Mouse (Mus musculus) embryonic facial prominence, embryonic 12.5 days (tissue): ENCODE results near the gene Slc23a2. TPM values are rescaled to one million over a fixed set of nuclear protein-coding genes. Genes with fewer than 3 reads are reported as not detected.

Source experiments
- ATAC-seq: fragments of 200-750 bp; cut with Nextera tagmentation; 2 replicates; pipeline ENCODE4 v1.8.0; 2017; ENCODE audit not compliant: insufficient number of reproducible peaks, insufficient read depth, low FRiP score, low TSS enrichment
- H3K27ac ChIP-seq: fragments of 300-500 bp; sonication (generic); 2 replicates; pipeline ENCODE4 v1.5.1; 2016; ENCODE audit warnings: mild to moderate bottlenecking
- H3K27me3 ChIP-seq: fragments of 300-500 bp; sonication (generic); 2 replicates; pipeline ENCODE4 v1.6.1; 2016; ENCODE audit warnings: mild to moderate bottlenecking, moderate library complexity
- H3K36me3 ChIP-seq: fragments of 300-500 bp; sonication (generic); 2 replicates; pipeline ENCODE4 v1.6.1; 2016; ENCODE audit warnings: mild to moderate bottlenecking
- H3K4me1 ChIP-seq: fragments of 300-500 bp; sonication (generic); 2 replicates; pipeline ENCODE4 v1.6.1; 2016
- H3K4me2 ChIP-seq: fragments of 300-500 bp; sonication (generic); replicated peaks from 2 replicates; pipeline ENCODE4 v1.6.1; 2016; ENCODE audit warnings: mild to moderate bottlenecking, moderate library complexity
- H3K4me3 ChIP-seq: fragments of 300-500 bp; sonication (generic); 2 replicates; pipeline ENCODE4 v1.5.1; 2016; ENCODE audit warnings: mild to moderate bottlenecking
- H3K9ac ChIP-seq: fragments of 300-500 bp; sonication (generic); 2 replicates; pipeline ENCODE4 v1.6.1; 2016; ENCODE audit warnings: mild to moderate bottlenecking, moderate library complexity
- H3K9me3 ChIP-seq: fragments of 300-500 bp; sonication (generic); 2 replicates; pipeline ENCODE4 v1.6.1; 2016; ENCODE audit warnings: mild to moderate bottlenecking, moderate library complexity
- WGBS: fragments of 180-500 bp; shearing (Covaris S2); methylation state at CpG from one replicate; pipeline ENCODE4 v1.1.7; 2016; 5-methylcytosine and 5-hydroxymethylcytosine counted together
- polyA plus RNA-seq: library from polyadenylated mRNA; unstranded; fragments of >200 nt; fragmentation: Nextera tagmentation; extraction: Ambion mirVana; gene quantifications from 2 replicates; pipeline ENCODE4 v1.2.1, GENCODE M21; 2016

Gene Slc23a2
- polyA plus RNA-seq, 1 experiment from 2014 or later = 15.0 TPM

DNA sequence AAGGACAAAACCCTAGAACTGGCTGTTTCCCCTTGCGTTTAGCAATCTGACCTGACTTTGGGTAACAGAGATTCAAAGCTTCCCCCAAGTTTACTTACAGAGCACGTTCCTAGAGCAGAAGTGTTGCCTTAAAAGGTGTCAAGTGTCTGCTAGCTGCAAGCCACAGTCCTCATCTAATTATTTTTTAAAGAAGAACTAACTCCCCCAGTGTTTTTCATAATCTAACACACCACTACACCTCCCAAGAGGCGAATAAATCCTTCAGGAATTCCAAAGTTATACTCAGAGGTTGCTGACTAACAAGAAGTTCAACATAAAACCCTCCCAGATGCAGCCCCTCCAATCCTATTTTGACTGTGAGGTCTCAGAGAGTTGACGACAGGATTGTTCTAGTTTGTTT is 136.7 kb downstream of the Slc23a2 start:
- H3K27ac ChIP-seq = no peak overlapping the region
- H3K4me2 ChIP-seq = no peak overlapping the region
- ATAC-seq = no peak
- no peaks in the 10 kb centered on the region for H3K36me3 ChIP-seq
- H3K4me3 ChIP-seq = no peak overlapping the region
- 36% methylated on average over 4 of the region's 4 CpGs for whole genome bisulfite sequencing
- no peaks in the 10 kb centered on the region for H3K27me3 ChIP-seq
- H3K4me1 ChIP-seq = peaks cover 12% of the 10 kb centered on the region
- no peaks in the 10 kb centered on the region for H3K9me3 ChIP-seq
- no peak overlapping the region for H3K9ac ChIP-seq

DNA sequence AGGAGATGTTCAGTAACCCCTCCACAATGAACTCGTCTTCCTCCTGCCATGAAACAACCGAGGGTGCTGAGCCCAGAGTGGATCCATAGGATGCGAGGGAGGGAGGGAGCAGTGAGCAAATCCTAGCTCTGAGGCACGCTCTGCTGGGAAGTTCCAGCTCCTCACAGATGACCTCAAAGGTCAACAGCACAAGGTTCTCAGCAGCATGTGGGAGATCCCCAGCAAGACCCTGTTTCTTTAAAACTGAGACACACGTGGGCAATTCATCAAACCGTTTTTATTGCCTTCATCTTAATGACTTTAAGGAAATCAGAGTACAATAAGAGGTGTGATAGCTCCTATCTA is 137.5 kb downstream of the Slc23a2 start:
- 32% methylated on average over 6 of the region's 6 CpGs for WGBS
- Histone ChIP-seq H3K4me1 (peaks cover 12% of the 10 kb centered on the region), H3K9me3 (no peaks in the 10 kb centered on the region), H3K4me3 (no peak overlapping the region), H3K9ac (no peak overlapping the region), H3K27ac (no peak overlapping the region), H3K4me2 (no peak overlapping the region), H3K36me3 (no peaks in the 10 kb centered on the region), H3K27me3 (no peaks in the 10 kb centered on the region)
- ATAC-seq = no peak

DNA sequence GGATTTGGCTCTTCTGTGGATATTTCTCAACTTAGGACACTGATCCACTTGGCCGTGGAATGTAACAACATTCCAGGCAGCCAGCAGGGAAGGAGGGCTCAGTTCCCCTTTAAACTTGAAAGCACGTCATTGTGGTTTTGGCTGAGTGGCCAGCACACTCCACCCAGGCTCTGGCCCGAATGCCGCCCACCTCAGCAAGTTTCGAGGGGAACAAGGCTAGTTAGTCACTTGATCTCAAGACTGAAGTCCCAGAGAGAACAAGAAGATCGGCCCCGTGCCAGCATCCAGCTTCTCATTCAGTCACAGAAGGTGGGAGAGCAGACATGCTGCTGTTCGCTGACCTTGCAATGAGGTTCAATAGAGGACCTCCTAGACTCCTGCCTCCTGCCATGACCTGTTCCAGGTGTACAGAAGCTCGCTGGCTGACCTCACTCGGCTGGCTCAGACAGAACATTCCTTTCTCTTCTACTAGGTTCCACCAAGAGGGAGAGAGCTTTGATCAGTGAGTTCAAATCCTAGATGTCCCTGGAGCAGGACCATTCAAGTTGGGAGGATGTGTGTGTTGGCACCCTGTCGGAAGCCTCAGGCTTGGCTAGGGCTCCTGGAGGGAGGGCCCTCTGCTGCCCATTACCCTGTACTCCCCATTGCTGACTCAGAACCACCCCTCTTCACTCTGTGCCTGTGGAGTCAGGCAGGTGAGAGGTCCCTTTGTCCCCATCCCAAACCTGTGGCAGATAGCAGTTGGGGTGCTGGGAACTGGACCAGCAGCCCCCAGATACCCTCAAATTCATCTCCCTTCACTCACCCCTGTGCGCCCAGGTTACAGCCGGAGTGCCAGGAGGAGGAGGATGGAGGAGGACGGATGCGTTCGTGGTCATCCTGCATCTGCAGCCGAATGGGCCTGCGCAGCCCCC is 138.1 kb downstream of the Slc23a2 start:
- WGBS = 75% methylated on average over 18 of the region's 18 CpGs
- Histone ChIP-seq H3K27me3 (no peaks in the 10 kb centered on the region), H3K9me3 (no peaks in the 10 kb centered on the region), H3K4me3 (no peak overlapping the region), H3K4me2 (no peak overlapping the region), H3K9ac (no peak overlapping the region), H3K36me3 (no peaks in the 10 kb centered on the region), H3K4me1 (peaks cover 12% of the 10 kb centered on the region), H3K27ac (no peak overlapping the region)
- ATAC-seq = peak; percentile 59; the same call in 1 of the 2 replicates

DNA sequence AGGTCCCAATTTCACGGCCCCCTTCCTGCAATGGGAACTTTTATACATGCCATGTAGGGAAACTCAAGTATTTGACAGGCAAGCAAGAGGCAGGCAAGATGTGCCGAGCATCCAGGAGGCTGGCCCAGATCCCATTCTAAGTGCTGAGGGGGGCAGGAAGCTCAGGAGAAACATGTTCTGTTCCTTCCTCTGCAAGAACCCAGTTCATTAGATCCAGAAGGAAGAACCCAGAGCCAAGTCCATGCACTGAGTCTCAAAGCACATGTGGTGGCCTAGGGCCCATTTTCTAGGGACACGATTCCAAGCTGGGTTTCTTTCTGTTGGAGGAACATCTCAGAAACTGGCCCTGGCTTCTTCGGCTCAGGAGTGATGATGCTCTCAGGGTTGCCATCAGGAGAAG is 139.5 kb downstream of the Slc23a2 start:
- Histone ChIP-seq H3K36me3 (no peaks in the 10 kb centered on the region), H3K4me1 (peaks cover 12% of the 10 kb centered on the region)
- no peak for ATAC-seq

DNA sequence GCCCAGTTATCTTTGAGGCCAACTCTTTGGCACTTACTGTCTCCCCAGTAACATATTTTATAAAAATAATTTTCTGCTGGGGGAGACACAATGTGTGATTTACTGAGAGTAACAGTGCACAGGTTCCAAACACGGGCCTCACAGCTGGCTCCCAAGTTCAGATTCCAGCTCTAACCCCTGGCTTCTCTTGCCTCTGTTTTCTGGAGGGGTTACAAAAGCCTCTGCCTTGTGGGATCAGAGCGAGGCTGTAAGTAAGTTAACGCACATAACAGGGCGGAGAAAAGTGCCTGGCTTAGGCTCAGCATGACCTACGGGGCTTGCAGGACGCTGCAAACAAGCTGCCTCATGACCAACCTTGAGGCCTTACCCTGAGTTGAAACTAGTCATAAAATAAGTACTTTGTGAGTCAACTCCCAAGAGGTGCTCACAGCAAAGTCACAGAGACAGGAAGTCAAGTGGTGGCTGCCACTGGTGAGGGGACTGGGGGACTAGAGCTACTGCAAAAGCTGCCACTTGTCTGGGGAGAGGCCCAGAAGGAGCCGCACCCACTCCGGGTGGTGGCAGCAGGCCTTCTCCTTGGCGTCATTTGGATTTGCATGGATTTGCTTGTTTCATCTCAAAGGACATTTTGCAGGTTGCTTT is 140.3 kb downstream of the Slc23a2 start:
- Histone ChIP-seq H3K4me3 (no peak overlapping the region), H3K27ac (no peak overlapping the region), H3K9ac (no peak overlapping the region), H3K27me3 (no peaks in the 10 kb centered on the region), H3K4me1 (peaks cover 12% of the 10 kb centered on the region), H3K4me2 (no peak overlapping the region), H3K36me3 (no peaks in the 10 kb centered on the region), H3K9me3 (no peaks in the 10 kb centered on the region)
- no peak for ATAC-seq
- WGBS = 76% methylated on average over 9 of the region's 9 CpGs

More for the DNA sequence above, 139.5 kb downstream of the Slc23a2 start:
- H3K4me2 ChIP-seq = no peak overlapping the region
- WGBS = 80% methylated on average over 4 of the region's 4 CpGs
- H3K4me3 ChIP-seq = no peak overlapping the region
- no peak overlapping the region for H3K27ac ChIP-seq
- no peak overlapping the region for H3K9ac ChIP-seq
- H3K9me3 ChIP-seq = no peaks in the 10 kb centered on the region
- H3K27me3 ChIP-seq = no peaks in the 10 kb centered on the region

DNA sequence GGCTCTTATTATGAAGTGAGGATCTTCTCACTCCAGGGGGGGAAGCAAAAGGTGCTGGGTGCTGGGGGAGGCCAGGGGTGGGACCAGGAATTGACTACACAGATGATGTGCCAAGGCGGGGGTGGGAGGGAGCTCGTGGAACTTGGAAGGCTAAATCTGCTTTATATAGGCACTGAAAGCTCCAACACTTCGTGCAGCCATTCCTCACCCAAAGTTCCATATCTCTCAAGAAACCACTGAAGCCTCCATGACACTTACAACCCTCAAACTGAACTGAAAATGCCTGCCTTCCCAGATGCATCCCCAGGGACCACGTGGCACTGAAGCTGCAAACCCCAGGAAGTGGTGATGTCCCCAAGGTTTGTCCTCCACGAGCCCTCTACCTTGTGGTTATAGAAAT is 141.0 kb downstream of the Slc23a2 start:
- Histone ChIP-seq H3K4me2 (no peak overlapping the region), H3K9ac (no peak overlapping the region), H3K4me3 (no peak overlapping the region), H3K4me1 (peaks cover 12% of the 10 kb centered on the region), H3K36me3 (no peaks in the 10 kb centered on the region), H3K9me3 (no peaks in the 10 kb centered on the region), H3K27ac (no peak overlapping the region), H3K27me3 (no peaks in the 10 kb centered on the region)
- no peak for ATAC-seq
- 83% methylated on average over 5 of the region's 5 CpGs for WGBS

Other genes with a start within 250 kb of the Slc23a2 start
- gene Prnp, start 235.2 kb downstream of the Slc23a2 start, polyA plus RNA-seq = 47.0 and 49.2 TPM in 2 replicates
- not detected in 2 replicates for gene Prn, start 235.2 kb downstream of the Slc23a2 start, polyA plus RNA-seq
- gene Prnd, start 194.2 kb downstream of the Slc23a2 start, polyA plus RNA-seq = 26.5 and 32.1 TPM in 2 replicates
- gene Rassf2, start 114.8 kb downstream of the Slc23a2 start, polyA plus RNA-seq = 8.5 and 9.9 TPM in 2 replicates
- 47.6 and 54.8 TPM in 2 replicates for gene Tmem230, start 102.7 kb upstream of the Slc23a2 start, polyA plus RNA-seq
- 259 and 261 TPM in 2 replicates for gene Pcna, start 108.2 kb upstream of the Slc23a2 start, polyA plus RNA-seq
- gene Cds2, start 118.0 kb upstream of the Slc23a2 start, polyA plus RNA-seq = 30.1 and 32.7 TPM in 2 replicates
- 3.7 TPM in 2 replicates for gene Prokr2, start 240.3 kb upstream of the Slc23a2 start, polyA plus RNA-seq